Mouse (Mus musculus) ES-Bruce4 (cell line): ENCODE results near the gene Clk3. TPM values are rescaled to one million over a fixed set of nuclear protein-coding genes. Genes with fewer than 3 reads are reported as not detected.

Experiments used
- H3K27ac ChIP-seq: 2 replicates; pipeline ENCODE4 v1.5.1; 2012; ENCODE audit warnings: low read length, inconsistent platforms; ENCODE audit not compliant: insufficient read depth
- H3K27me3 ChIP-seq: 2 replicates; pipeline ENCODE4 v1.6.1; 2012; ENCODE audit warnings: mild to moderate bottlenecking, low read length, inconsistent platforms; ENCODE audit not compliant: control insufficient read depth, poor library complexity, insufficient read depth, severe bottlenecking
- H3K36me3 ChIP-seq: 2 replicates; pipeline ENCODE4 v1.6.1; 2012; ENCODE audit warnings: inconsistent platforms, mild to moderate bottlenecking, low read length, moderate library complexity; ENCODE audit not compliant: control insufficient read depth, poor library complexity, insufficient read depth, severe bottlenecking
- H3K4me1 ChIP-seq: one replicate; pipeline ENCODE4 v1.8.1; 2011; ENCODE audit warnings: low read length; ENCODE audit not compliant: control insufficient read depth, insufficient read depth
- H3K4me3 ChIP-seq: 2 replicates; pipeline ENCODE4 v1.5.1; 2011; ENCODE audit warnings: low read depth, mild to moderate bottlenecking, low read length
- H3K9ac ChIP-seq: 2 replicates; pipeline ENCODE4 v1.6.1; 2012; ENCODE audit warnings: low read depth, mild to moderate bottlenecking, inconsistent platforms; ENCODE audit not compliant: poor library complexity, severe bottlenecking
- H3K9me3 ChIP-seq: replicated peaks from 2 replicates; pipeline ENCODE4 v1.6.1; 2012; ENCODE audit warnings: mild to moderate bottlenecking, low read length, inconsistent platforms; ENCODE audit not compliant: control insufficient read depth, poor library complexity, insufficient read depth, severe bottlenecking
- CTCF ChIP-seq: IDR thresholded peaks from one replicate; pipeline ENCODE4 v1.8.1; 2011; ENCODE audit warnings: low read depth, low read length
- EP300 ChIP-seq: IDR thresholded peaks from 2 replicates; pipeline ENCODE4 v1.6.1; 2011; ENCODE audit warnings: low read depth, low read length; ENCODE audit not compliant: insufficient read depth
- POLR2A ChIP-seq: IDR thresholded peaks from one replicate; pipeline ENCODE4 v1.8.1; 2011; ENCODE audit warnings: low read length; ENCODE audit not compliant: insufficient read depth
- polyA plus RNA-seq: library from polyadenylated mRNA; stranded (reverse); fragments of >200 nt; gene quantifications from 2 replicates; pipeline ENCODE4 v1.2.4, GENCODE M21; 2011; ENCODE audit warnings: low read depth; ENCODE audit not compliant: missing spikeins, insufficient read depth, insufficient read length

The Clk3 gene
- polyA plus RNA-seq, 1 experiment = 71.2 TPM

- Histone ChIP-seq H3K4me1 (peaks cover 2% of the 10 kb centered on the region), H3K27me3 (no peaks in the 10 kb centered on the region), H3K9ac (no peak overlapping the region), H3K27ac (no peak overlapping the region), H3K4me3 (no peak overlapping the region), H3K9me3 (no peaks in the 10 kb centered on the region), H3K36me3 (no peaks in the 10 kb centered on the region)
- no peak for TF ChIP-seq POLR2A
- TF ChIP-seq CTCF = no peak
- TF ChIP-seq EP300 = no peak
These were observed 1.6 kb upstream of the Clk3 start for GRCm38 (mm10) chr9:57767231-57767630.

GRCm38 (mm10) chr9:57766431-57766830 is 771 bp upstream of the Clk3 start:
- Histone ChIP-seq H3K9me3 (no peaks in the 10 kb centered on the region), H3K4me1 (peaks cover 2% of the 10 kb centered on the region), H3K4me3 (peak overlapping the region; percentile 88; the same call in 1 of the 2 replicates), H3K36me3 (no peaks in the 10 kb centered on the region), H3K27ac (no peak overlapping the region), H3K9ac (peak overlapping the region; percentile 87; the same call in 1 of the 2 replicates), H3K27me3 (no peaks in the 10 kb centered on the region)
- TF ChIP-seq CTCF (no peak), POLR2A (no peak), EP300 (no peak)

- Histone ChIP-seq H3K4me1 (peaks cover 2% of the 10 kb centered on the region), H3K9me3 (no peaks in the 10 kb centered on the region), H3K9ac (peak overlapping the region; percentile 87), H3K27ac (no peak overlapping the region), H3K27me3 (no peaks in the 10 kb centered on the region), H3K36me3 (peaks cover 3% of the 10 kb centered on the region), H3K4me3 (peak overlapping the region; percentile 88)
- TF ChIP-seq EP300 = 0 out of 2 replicates have a peak, but pooled peaks have one; percentile 5
- TF ChIP-seq POLR2A = no peak
These were observed 691 bp downstream of the Clk3 start for GRCm38 (mm10) chr9:57764974-57765363.

- Histone ChIP-seq H3K27ac (no peak overlapping the region), H3K9ac (peak overlapping the region; percentile 87), H3K9me3 (no peaks in the 10 kb centered on the region), H3K4me1 (peaks cover 2% of the 10 kb centered on the region), H3K27me3 (no peaks in the 10 kb centered on the region), H3K4me3 (peak overlapping the region; percentile 88), H3K36me3 (peaks cover 3% of the 10 kb centered on the region)
- no peak for TF ChIP-seq CTCF
- TF ChIP-seq EP300 = no peak
- TF ChIP-seq POLR2A = no peak
These were observed 1.3 kb downstream of the Clk3 start for GRCm38 (mm10) chr9:57764147-57764973.

DNA sequence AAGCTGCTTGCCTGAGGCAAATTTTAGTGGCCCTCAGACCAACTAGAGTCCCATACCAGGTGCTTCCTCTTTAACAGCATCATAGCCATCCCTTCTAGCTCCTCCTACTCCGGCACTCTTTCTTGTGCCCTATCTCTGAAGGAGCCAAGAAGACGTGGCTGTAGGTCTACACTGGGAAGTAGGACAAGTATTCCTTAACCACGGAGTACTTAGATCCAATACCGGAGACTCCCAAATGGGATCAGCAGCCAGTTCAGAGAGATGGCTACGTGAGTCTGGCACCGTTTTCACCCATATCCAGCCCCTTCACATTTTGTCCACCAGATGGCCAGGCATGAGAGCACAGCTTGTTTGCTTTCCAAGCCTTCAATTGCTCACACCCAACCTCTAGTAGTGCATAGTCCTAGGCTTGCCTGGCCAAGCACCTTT is 3.1 kb downstream of the Clk3 start:
- H3K9me3 ChIP-seq = no peaks in the 10 kb centered on the region
- peaks cover 12% of the 10 kb centered on the region for H3K36me3 ChIP-seq
- no peak overlapping the region for H3K4me3 ChIP-seq
- TF ChIP-seq CTCF (peak; percentile 7), EP300 (no peak), POLR2A (no peak)
- peaks cover 2% of the 10 kb centered on the region for H3K4me1 ChIP-seq
- no peak overlapping the region for H3K9ac ChIP-seq
- no peaks in the 10 kb centered on the region for H3K27me3 ChIP-seq
- no peak overlapping the region for H3K27ac ChIP-seq

- H3K4me1 ChIP-seq = peaks cover 2% of the 10 kb centered on the region
- H3K9me3 ChIP-seq = no peaks in the 10 kb centered on the region
- no peak overlapping the region for H3K9ac ChIP-seq
- no peak overlapping the region for H3K27ac ChIP-seq
- H3K27me3 ChIP-seq = no peaks in the 10 kb centered on the region
- TF ChIP-seq EP300 = no peak
- TF ChIP-seq CTCF = no peak
- no peak for TF ChIP-seq POLR2A
- H3K36me3 ChIP-seq = peaks cover 19% of the 10 kb centered on the region
- H3K4me3 ChIP-seq = no peak overlapping the region
These were observed 3.8 kb downstream of the Clk3 start for GRCm38 (mm10) chr9:57761563-57762551.
